In genomic region chr16:49016620-49017332, GRCm38 (mm10) we compare ENCODE assay signal across 10 mouse cellular contexts. TPM values are rescaled to one million over a fixed set of nuclear protein-coding genes. Genes with fewer than 3 reads are reported as not detected.
DNase-seq lines count a peak whose midpoint lies in the region; ATAC-seq and TF ChIP-seq lines count a peak whose summit lies in the region.
"Had no signal": no experiment of that assay in that cellular context is flagged by ENCODE, and none has a peak within 500 bp of the region (broad histone marks: within the 10 kb centered on the region; RNA-seq: fewer than 3 reads in every experiment).

No protein-coding gene starts in this region.

- peak; percentile 8 to 52 for DNase-seq in cerebellum, postnatal 10 days
- DNase-seq in cerebellum, postnatal 36 days, result no peak
- DNase-seq in layer of hippocampus, adult 2 months (ENCODE audit: low spot score in 2 of 2), result peak in 1 of 2 experiments; percentile 31
- no peak for DNase-seq in layer of hippocampus, postnatal 10 days (ENCODE audit: low spot score in 2 of 2)
- peak; percentile 42 for DNase-seq in CD4-positive helper T cell, adult 2 months (ENCODE audit: low read depth, low spot score)
- peak; percentile 71 for DNase-seq in forebrain, postnatal 0 days
- no peak for DNase-seq in thymus, postnatal 4 days

- H3K9ac ChIP-seq in forebrain, postnatal 0 days, result no peak overlapping the region
- H3K9ac ChIP-seq: heart, embryonic 15.5 days had no signal

- peak; percentile 78 for TF ChIP-seq CTCF in layer of hippocampus, adult 2 months (conservative IDR thresholded peaks at IDR 0.05)
- TF ChIP-seq CTCF in forebrain, postnatal 0 days (IDR thresholded peaks at IDR 0.05; ENCODE audit: low read depth), result peak; percentile 67

- H3K9me3 ChIP-seq in forebrain, postnatal 0 days (ENCODE audit: low read length), result no peaks in the 10 kb centered on the region
- H3K9me3 ChIP-seq: heart, embryonic 15.5 days had no signal

- no peaks in the 10 kb centered on the region for H3K36me3 ChIP-seq in forebrain, postnatal 0 days (ENCODE audit: insufficient read depth)

- 36% methylated on average over 5 of the region's 5 CpGs for WGBS in forebrain, postnatal 0 days

- H3K27me3 ChIP-seq in forebrain, postnatal 0 days (ENCODE audit: insufficient read depth, low read length), result no peaks in the 10 kb centered on the region
- H3K27me3 ChIP-seq: heart, embryonic 15.5 days had no signal

- H3K4me1 ChIP-seq in forebrain, postnatal 0 days (ENCODE audit: insufficient read depth), result no peaks in the 10 kb centered on the region
- H3K4me1 ChIP-seq: heart, embryonic 15.5 days had no signal

- H3K4me3 ChIP-seq in layer of hippocampus, adult 2 months, result no peak overlapping the region
- no peak overlapping the region for H3K4me3 ChIP-seq in forebrain, postnatal 0 days (ENCODE audit: low read depth, low read length)
- H3K4me3 ChIP-seq: heart, embryonic 15.5 days had no signal

- peak; percentile 67; the same call in 1 of the 2 replicates for ATAC-seq in forebrain, postnatal 0 days
- ATAC-seq in erythroid progenitor cell, adult 5-6 weeks (replicated peaks; ENCODE audit: low FRiP score, poor library complexity, severe bottlenecking), result no peak

- H3K4me2 ChIP-seq in forebrain, postnatal 0 days (ENCODE audit: low read depth), result no peak overlapping the region
- H3K4me2 ChIP-seq: heart, embryonic 15.5 days had no signal

- no peak overlapping the region for H3K27ac ChIP-seq in layer of hippocampus, adult 2 months
- H3K27ac ChIP-seq in forebrain, postnatal 0 days (ENCODE audit: low read depth, low read length), result no peak overlapping the region
- H3K27ac ChIP-seq: heart, embryonic 15.5 days had no signal

RNA-seq across cellular contexts. Expression of gene Cip2a, which starts 22.8 kb away (rescaled TPM):
- total RNA-seq in layer of hippocampus, adult 2 months (2021), result 1 to 10 TPM; 2.1 to 2.6 TPM
- 1 to 10 TPM; 4.4 to 5.0 TPM for total RNA-seq in layer of hippocampus, postnatal 10 days (2021)
- 7.3 and 10.4 TPM in 2 replicates for total RNA-seq in forebrain, postnatal 0 days (2014; rRNA removed)
- 4.1 and 4.3 TPM in 2 replicates for polyA plus RNA-seq in forebrain, postnatal 0 days (2015; fragmentation: Nextera tagmentation; extraction: Ambion mirVana)
- total RNA-seq in erythroid progenitor cell, adult 5-6 weeks (2015; ENCODE audit: low replicate concordance), result 171 and 296 TPM in 2 replicates
- total RNA-seq in erythroid progenitor cell, adult 5-6 weeks (2017; ENCODE audit: low replicate concordance), result 251 and 283 TPM in 2 replicates

RNA-seq across cellular contexts. Expression of gene Dzip3, which starts 22.8 kb away (rescaled TPM):
- 10 to 100 TPM; 83.7 to 84.5 TPM for total RNA-seq in layer of hippocampus, adult 2 months (2021)
- total RNA-seq in layer of hippocampus, postnatal 10 days (2021), result 100 to 1,000 TPM in 1 of 2 experiments, 10 to 100 TPM in 1; 91.8 to 101 TPM
- 129 and 149 TPM in 2 replicates for total RNA-seq in forebrain, postnatal 0 days (2014; rRNA removed)
- 35.8 and 46.7 TPM in 2 replicates for polyA plus RNA-seq in forebrain, postnatal 0 days (2015; fragmentation: Nextera tagmentation; extraction: Ambion mirVana)
- total RNA-seq in erythroid progenitor cell, adult 5-6 weeks (2015; ENCODE audit: low replicate concordance), result 22.2 and 33.9 TPM in 2 replicates
- total RNA-seq in erythroid progenitor cell, adult 5-6 weeks (2017; ENCODE audit: low replicate concordance), result 18.2 and 26.1 TPM in 2 replicates

RNA-seq across cellular contexts. Expression of gene Myh15, which starts 40.5 kb away (rescaled TPM):
- total RNA-seq in layer of hippocampus, adult 2 months (2021), result under 1 TPM; 0.47 to 0.77 TPM
- under 1 TPM; 0.43 to 0.45 TPM for total RNA-seq in layer of hippocampus, postnatal 10 days (2021)
- total RNA-seq in forebrain, postnatal 0 days (2014; rRNA removed), result under 0.01 and 0.05 TPM in 2 replicates
- 0.08 TPM in 2 replicates for polyA plus RNA-seq in forebrain, postnatal 0 days (2015; fragmentation: Nextera tagmentation; extraction: Ambion mirVana)
- total RNA-seq in erythroid progenitor cell, adult 5-6 weeks (2015; ENCODE audit: low replicate concordance), result not detected in 2 replicates
- 0.45 and 0.64 TPM in 2 replicates for total RNA-seq in erythroid progenitor cell, adult 5-6 weeks (2017; ENCODE audit: low replicate concordance)
- polyA plus RNA-seq: C2C12; heart, embryonic 15.5 days had no signal

Comparison
In these comparisons a context has a peak if more than half of its experiments do, and no peak if none do; other contexts are left out.
1. DNase-seq: peak in cerebellum, postnatal 10 days (2 of 2), CD4-positive helper T cell, adult 2 months (single experiment) and forebrain, postnatal 0 days (single experiment); none in cerebellum, postnatal 36 days (0 of 2), layer of hippocampus, postnatal 10 days (0 of 2) and thymus, postnatal 4 days (single experiment).
2. RNA of gene Cip2a, which starts 22.8 kb away (total RNA-seq): 171 to 296 TPM in erythroid progenitor cell, adult 5-6 weeks; 7.3 to 10.4 TPM in forebrain, postnatal 0 days, 4.4 to 5.0 TPM in layer of hippocampus, postnatal 10 days and 2.1 to 2.6 TPM in layer of hippocampus, adult 2 months; every median in the first group is over 10 times any median in the second.